Mouse (Mus musculus) ES-E14 (cell line): ENCODE results near the gene Il4ra. TPM values are rescaled to one million over a fixed set of nuclear protein-coding genes. Genes with fewer than 3 reads are reported as not detected.

Experiments
- DNase-seq: peaks from one replicate; pipeline ENCODE4 v3.0.0-alpha.2; 2013; ENCODE audit warnings: low read depth, low spot score
- H3K27ac ChIP-seq: 2 replicates; pipeline ENCODE4 v1.5.1; 2012; ENCODE audit warnings: low read depth, mild to moderate bottlenecking, low read length, moderate library complexity, mixed read lengths; ENCODE audit not compliant: poor library complexity, insufficient read depth, severe bottlenecking
- H3K36me3 ChIP-seq: 2 replicates; pipeline ENCODE4 v1.6.1; 2012; ENCODE audit warnings: mild to moderate bottlenecking, low read length, moderate library complexity, mixed read lengths; ENCODE audit not compliant: control insufficient read depth, poor library complexity, insufficient read depth, severe bottlenecking
- H3K4me1 ChIP-seq, 2 experiments: fragments of 150-350 bp in 1 of 2; sonication (generic) in 1 of 2; 2 replicates each; pipeline ENCODE4 v1.6.1; 2012; ENCODE audit warnings: low read length in 2 of 2, mild to moderate bottlenecking in 1 of 2, mixed read lengths in 1 of 2; ENCODE audit not compliant: control insufficient read depth in 2 of 2, insufficient read depth in 2 of 2, poor library complexity in 1 of 2
- H3K4me3 ChIP-seq, 2 experiments: fragments of 150-350 bp in 1 of 2; sonication (generic) in 1 of 2; 2 replicates each; pipeline ENCODE4 v1.5.1; 2012; ENCODE audit warnings: low read length in 2 of 2, low read depth in 1 of 2, mild to moderate bottlenecking in 1 of 2, mixed read lengths in 1 of 2; ENCODE audit not compliant: insufficient read depth in 1 of 2, poor library complexity in 1 of 2, severe bottlenecking in 1 of 2
- H3K9ac ChIP-seq: 2 replicates; pipeline ENCODE4 v1.6.1; 2012; ENCODE audit warnings: low read depth, mild to moderate bottlenecking, low read length, mixed read lengths; ENCODE audit not compliant: poor library complexity, insufficient read depth, severe bottlenecking
- H3K9me3 ChIP-seq: fragments of 150-350 bp; sonication (generic); 2 replicates; pipeline ENCODE4 v1.6.1; 2012; ENCODE audit warnings: low read depth, mild to moderate bottlenecking, low read length; ENCODE audit not compliant: control insufficient read depth, insufficient read depth
- CHD2 ChIP-seq: IDR thresholded peaks from 2 replicates; pipeline ENCODE4 v1.6.1; 2014; ENCODE audit warnings: mild to moderate bottlenecking, low read depth, low read length, inconsistent platforms
- HCFC1 ChIP-seq: IDR thresholded peaks from 2 replicates; pipeline ENCODE4 v1.6.1; 2012; ENCODE audit warnings: low read length, inconsistent platforms, borderline replicate concordance; ENCODE audit not compliant: insufficient read depth
- MAFK ChIP-seq: IDR thresholded peaks from 2 replicates; pipeline ENCODE4 v1.6.1; 2014; ENCODE audit warnings: mild to moderate bottlenecking, low read depth, low read length, inconsistent platforms; ENCODE audit not compliant: insufficient read depth
- ZC3H11A ChIP-seq: IDR thresholded peaks from 2 replicates; pipeline ENCODE4 v1.6.1; 2012; ENCODE audit warnings: low read depth, mild to moderate bottlenecking, inconsistent platforms, low read length, borderline replicate concordance
- ZNF384 ChIP-seq: IDR thresholded peaks from 2 replicates; pipeline ENCODE4 v1.6.1; 2012; ENCODE audit warnings: low read depth, low read length, inconsistent platforms
- in situ Hi-C, 2 experiments: fragments of 600-800 bp; cut with MboI; formaldehyde crosslinking; loops; one replicate each; pipeline ENCODE4 v1.15.1; 2025; ENCODE audit warnings: low sequenced_read_pairs in 2 of 2, inconsistent platforms in 1 of 2; ENCODE audit not compliant: unreplicated experiment in 2 of 2
- total RNA-seq: library from RNA; depleted of rRNA; stranded (reverse); fragments of 300-350 nt; gene quantifications from 2 replicates; pipeline ENCODE4 v1.2.3, GENCODE M21; 2012

The Il4ra gene
- total RNA-seq, 1 experiment, result 3.4 TPM

- no peak for DNase-seq
Observed at GRCm38 (mm10) chr7:125580625-125581316, 28.9 kb downstream of the Il4ra start.

DNA sequence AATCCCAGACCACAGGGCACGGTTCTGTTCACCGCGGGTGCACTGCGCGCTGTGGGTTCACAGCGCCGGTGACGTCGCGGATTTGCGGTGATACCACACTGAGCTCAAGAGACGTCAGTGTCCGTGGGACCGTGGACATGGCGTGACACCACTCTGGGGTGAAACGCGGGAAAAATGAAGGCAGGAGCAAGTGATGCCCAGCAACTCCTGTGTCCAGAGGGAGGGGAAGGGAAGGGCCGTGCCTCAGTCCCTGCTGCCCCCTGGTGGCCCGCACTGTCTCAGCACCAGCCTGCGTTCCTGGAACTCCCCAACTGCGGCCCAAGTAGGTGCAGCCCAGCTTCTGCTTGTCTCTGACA, 29.4 kb downstream of the Il4ra start:
- DNase-seq, result peak; percentile 45
- Histone ChIP-seq H3K36me3 (no peaks in the 10 kb centered on the region), H3K27ac (no peak overlapping the region), H3K9ac (no peak overlapping the region), H3K9me3 (no peaks in the 10 kb centered on the region), H3K4me1 (no peaks in the 10 kb centered on the region), H3K4me3 (peak overlapping the region; percentile 50 to 58)
- no peak for TF ChIP-seq CHD2
- TF ChIP-seq ZNF384, result no peak
- no peak for TF ChIP-seq MAFK
- TF ChIP-seq HCFC1, result no peak
- TF ChIP-seq ZC3H11A, result no peak
- in situ Hi-C loops, result no loop called here

More at GRCm38 (mm10) chr7:125580625-125581316, 28.9 kb downstream of the Il4ra start:
- no peak overlapping the region for H3K27ac ChIP-seq
- peak overlapping the region; percentile 50 to 58 for H3K4me3 ChIP-seq
- in situ Hi-C loops, result no loop called here
- H3K36me3 ChIP-seq, result no peaks in the 10 kb centered on the region
- no peak for TF ChIP-seq HCFC1
- no peaks in the 10 kb centered on the region for H3K9me3 ChIP-seq
- no peaks in the 10 kb centered on the region for H3K4me1 ChIP-seq
- no peak overlapping the region for H3K9ac ChIP-seq

- Histone ChIP-seq H3K27ac (no peak overlapping the region), H3K36me3 (no peaks in the 10 kb centered on the region), H3K4me1 (no peaks in the 10 kb centered on the region), H3K9ac (no peak overlapping the region), H3K4me3 (no peak overlapping the region), H3K9me3 (no peaks in the 10 kb centered on the region)
- no peak for TF ChIP-seq ZNF384
- DNase-seq, result no peak
- in situ Hi-C loops, result no loop called here
Observed at GRCm38 (mm10) chr7:125583325-125584004, 31.5 kb downstream of the Il4ra start.

- Histone ChIP-seq H3K4me3 (no peak overlapping the region), H3K9ac (no peak overlapping the region), H3K9me3 (no peaks in the 10 kb centered on the region), H3K36me3 (no peaks in the 10 kb centered on the region), H3K27ac (no peak overlapping the region), H3K4me1 (no peaks in the 10 kb centered on the region)
- in situ Hi-C loops, result no loop called here
- TF ChIP-seq CHD2 (no peak), HCFC1 (no peak), ZC3H11A (no peak)
- no peak for DNase-seq
Observed at GRCm38 (mm10) chr7:125584005-125584369, 32.1 kb downstream of the Il4ra start.

DNA sequence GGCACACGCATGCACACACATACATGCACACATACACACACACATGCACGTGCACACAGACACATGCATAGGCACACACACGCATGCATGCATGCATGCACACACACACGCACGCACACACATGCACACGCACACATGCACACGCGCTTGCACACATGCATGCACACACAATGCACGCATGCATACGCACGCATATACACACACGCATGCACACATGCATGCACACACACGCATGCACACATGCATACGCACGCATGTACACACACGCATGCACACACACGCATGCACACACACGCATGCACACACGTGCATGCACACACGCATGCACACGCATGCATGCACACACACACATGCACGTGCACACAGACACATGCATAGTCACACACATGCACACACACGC, 34.4 kb downstream of the Il4ra start:
- H3K9me3 ChIP-seq, result no peaks in the 10 kb centered on the region
- DNase-seq, result no peak
- in situ Hi-C loops, result no loop called here
- H3K9ac ChIP-seq, result no peak overlapping the region
- H3K36me3 ChIP-seq, result no peaks in the 10 kb centered on the region
- H3K4me1 ChIP-seq, result no peaks in the 10 kb centered on the region
- no peak overlapping the region for H3K4me3 ChIP-seq
- no peak overlapping the region for H3K27ac ChIP-seq
- TF ChIP-seq MAFK (no peak), ZNF384 (no peak), CHD2 (no peak), HCFC1 (no peak), ZC3H11A (no peak)
